Mouse (Mus musculus): ENCODE data around the gene Cntn6. TPM values are rescaled to one million over a fixed set of nuclear protein-coding genes. Genes with fewer than 3 reads are reported as not detected.

The Cntn6 gene
- total RNA-seq, 1 experiment, result not detected

DNA sequence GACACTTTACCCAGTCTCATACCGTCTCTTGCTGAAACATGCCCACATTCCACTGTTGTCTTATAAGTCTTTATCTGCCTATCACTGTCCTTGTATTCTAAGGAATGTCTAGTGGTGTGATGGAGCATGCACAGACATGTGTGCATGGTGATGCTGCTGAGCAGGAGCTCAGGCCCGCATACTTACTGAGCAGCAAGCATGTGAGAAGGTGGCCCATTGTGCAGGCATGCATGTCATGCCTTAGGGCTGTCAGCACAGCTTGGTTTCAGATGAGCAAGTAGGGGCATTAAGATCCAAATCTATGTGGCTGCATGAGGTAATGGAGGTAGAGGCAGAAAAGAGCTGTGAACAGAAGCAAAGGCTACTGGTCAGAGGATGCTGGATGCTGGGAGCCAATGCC is 323.0 kb downstream of the Cntn6 start:
- Histone ChIP-seq H3K4me1 (ENCODE audit: control insufficient read depth in 2 of 2, insufficient read depth in 2 of 2, low read length in 2 of 2, poor library complexity in 1 of 2) (no peaks in the 10 kb centered on the region), H3K4me3 (ENCODE audit: insufficient read depth in 1 of 2, low read depth in 1 of 2, low read length in 2 of 2, poor library complexity in 1 of 2, severe bottlenecking in 1 of 2) (no peak overlapping the region), H3K9me3 (ENCODE audit: control insufficient read depth, insufficient read depth, low read depth, low read length) (no peaks in the 10 kb centered on the region), H3K36me3 (ENCODE audit: control insufficient read depth, insufficient read depth, low read length, poor library complexity, severe bottlenecking) (no peaks in the 10 kb centered on the region), H3K27ac (ENCODE audit: insufficient read depth, low read depth, low read length, poor library complexity, severe bottlenecking) (no peak overlapping the region), H3K9ac (ENCODE audit: insufficient read depth, low read depth, low read length, poor library complexity, severe bottlenecking) (no peak overlapping the region)
- no peak for DNase-seq (ENCODE audit: low read depth, low spot score)
- no peak for TF ChIP-seq ZC3H11A (IDR thresholded peaks at IDR 0.05; ENCODE audit: borderline replicate concordance, low read depth, low read length)
- no peak for TF ChIP-seq MAFK (IDR thresholded peaks at IDR 0.05; ENCODE audit: insufficient read depth, low read depth, low read length)
- TF ChIP-seq CHD2 (IDR thresholded peaks at IDR 0.05; ENCODE audit: low read depth, low read length), result no peak
- TF ChIP-seq ZNF384 (IDR thresholded peaks at IDR 0.05; ENCODE audit: low read depth, low read length), result no peak
- TF ChIP-seq HCFC1 (IDR thresholded peaks at IDR 0.05; ENCODE audit: borderline replicate concordance, insufficient read depth, low read length), result no peak
- in situ Hi-C loops (cut with MboI; ENCODE audit: low sequenced_read_pairs in 2 of 2, unreplicated experiment in 2 of 2), result no loop called here

DNA sequence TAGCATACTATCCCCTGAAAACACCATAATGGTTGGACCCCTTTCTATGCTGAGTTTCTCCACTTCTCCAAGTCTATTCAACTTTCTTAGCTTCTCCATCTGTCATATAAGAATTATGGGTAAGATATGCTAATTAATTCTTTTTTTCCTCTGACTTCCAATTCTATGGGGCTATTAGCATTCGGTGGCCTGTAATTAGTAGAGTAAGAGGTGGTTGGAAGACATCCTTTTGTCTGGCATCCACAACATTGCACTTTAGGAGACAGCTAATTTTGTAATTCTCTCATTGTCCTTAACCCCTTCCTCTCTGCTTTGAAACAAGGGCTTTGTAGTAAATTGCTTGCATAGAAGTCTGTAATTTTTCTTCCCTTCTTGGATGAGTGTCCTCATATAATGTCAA is 387.1 kb downstream of the Cntn6 start:
- no peaks in the 10 kb centered on the region for H3K9me3 ChIP-seq (ENCODE audit: control insufficient read depth, insufficient read depth, low read depth, low read length)
- H3K4me3 ChIP-seq (ENCODE audit: insufficient read depth in 1 of 2, low read depth in 1 of 2, low read length in 2 of 2, poor library complexity in 1 of 2, severe bottlenecking in 1 of 2), result no peak overlapping the region
- H3K4me1 ChIP-seq (ENCODE audit: control insufficient read depth in 2 of 2, insufficient read depth in 2 of 2, low read length in 2 of 2, poor library complexity in 1 of 2), result no peaks in the 10 kb centered on the region
- no peaks in the 10 kb centered on the region for H3K36me3 ChIP-seq (ENCODE audit: control insufficient read depth, insufficient read depth, low read length, poor library complexity, severe bottlenecking)
- no peak for TF ChIP-seq CHD2 (IDR thresholded peaks at IDR 0.05; ENCODE audit: low read depth, low read length)
- no peak for TF ChIP-seq ZNF384 (IDR thresholded peaks at IDR 0.05; ENCODE audit: low read depth, low read length)
- no peak for TF ChIP-seq HCFC1 (IDR thresholded peaks at IDR 0.05; ENCODE audit: borderline replicate concordance, insufficient read depth, low read length)
- TF ChIP-seq ZC3H11A (IDR thresholded peaks at IDR 0.05; ENCODE audit: borderline replicate concordance, low read depth, low read length), result no peak
- H3K9ac ChIP-seq (ENCODE audit: insufficient read depth, low read depth, low read length, poor library complexity, severe bottlenecking), result no peak overlapping the region
- DNase-seq (ENCODE audit: low read depth, low spot score), result no peak
- in situ Hi-C loops (cut with MboI; ENCODE audit: low sequenced_read_pairs in 2 of 2, unreplicated experiment in 2 of 2), result no loop called here
- H3K27ac ChIP-seq (ENCODE audit: insufficient read depth, low read depth, low read length, poor library complexity, severe bottlenecking), result no peak overlapping the region

DNA sequence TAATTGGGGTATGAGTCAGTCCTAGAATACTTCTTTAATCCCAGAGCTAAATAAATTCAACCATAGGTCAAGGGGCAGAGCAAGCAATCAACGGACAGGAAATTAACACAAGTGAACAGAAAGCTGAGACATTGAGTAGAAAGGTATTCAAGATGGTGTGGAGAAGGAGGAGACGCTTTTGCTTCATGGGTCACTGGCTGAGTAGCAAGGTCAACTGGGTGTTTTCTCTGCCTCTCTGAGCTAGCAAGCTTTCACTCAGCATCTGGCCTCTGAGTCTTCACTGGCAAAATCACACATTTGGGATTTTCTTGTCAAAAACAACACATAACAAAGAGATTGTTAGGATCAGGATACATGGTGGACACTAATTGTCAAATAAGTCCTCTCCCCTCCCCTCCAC is 391.4 kb downstream of the Cntn6 start:
- DNase-seq (ENCODE audit: low read depth, low spot score), result no peak
- in situ Hi-C loops (cut with MboI; ENCODE audit: low sequenced_read_pairs in 2 of 2, unreplicated experiment in 2 of 2), result no loop called here
- TF ChIP-seq CHD2 (IDR thresholded peaks at IDR 0.05; ENCODE audit: low read depth, low read length) (no peak), HCFC1 (IDR thresholded peaks at IDR 0.05; ENCODE audit: borderline replicate concordance, insufficient read depth, low read length) (no peak), ZC3H11A (IDR thresholded peaks at IDR 0.05; ENCODE audit: borderline replicate concordance, low read depth, low read length) (no peak), MAFK (IDR thresholded peaks at IDR 0.05; ENCODE audit: insufficient read depth, low read depth, low read length) (no peak), ZNF384 (IDR thresholded peaks at IDR 0.05; ENCODE audit: low read depth, low read length) (no peak)

DNA sequence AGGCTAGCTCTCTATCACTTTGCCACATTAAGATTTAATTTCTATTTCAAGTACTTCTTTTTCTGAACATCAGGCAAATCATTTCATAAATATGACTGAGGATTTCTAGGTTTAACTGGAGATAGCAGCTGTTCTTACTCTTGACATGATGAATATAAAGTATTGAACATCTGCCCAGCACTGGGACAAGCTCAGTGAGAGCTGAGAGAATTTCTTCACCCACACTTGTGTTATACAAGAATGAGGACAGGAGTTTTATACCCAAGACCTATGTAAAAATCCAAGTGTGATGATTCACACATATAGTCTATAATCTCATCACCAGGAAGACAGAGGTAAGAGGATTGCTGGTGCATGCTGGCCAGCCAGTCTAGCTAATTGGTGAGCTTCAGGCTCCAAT is 393.2 kb downstream of the Cntn6 start:
- Histone ChIP-seq H3K9me3 (ENCODE audit: control insufficient read depth, insufficient read depth, low read depth, low read length) (no peaks in the 10 kb centered on the region), H3K36me3 (ENCODE audit: control insufficient read depth, insufficient read depth, low read length, poor library complexity, severe bottlenecking) (no peaks in the 10 kb centered on the region), H3K27ac (ENCODE audit: insufficient read depth, low read depth, low read length, poor library complexity, severe bottlenecking) (no peak overlapping the region), H3K4me1 (ENCODE audit: control insufficient read depth in 2 of 2, insufficient read depth in 2 of 2, low read length in 2 of 2, poor library complexity in 1 of 2) (no peaks in the 10 kb centered on the region), H3K4me3 (ENCODE audit: insufficient read depth in 1 of 2, low read depth in 1 of 2, low read length in 2 of 2, poor library complexity in 1 of 2, severe bottlenecking in 1 of 2) (no peak overlapping the region), H3K9ac (ENCODE audit: insufficient read depth, low read depth, low read length, poor library complexity, severe bottlenecking) (no peak overlapping the region)
- in situ Hi-C loops (cut with MboI; ENCODE audit: low sequenced_read_pairs in 2 of 2, unreplicated experiment in 2 of 2), result no loop called here
- TF ChIP-seq HCFC1 (IDR thresholded peaks at IDR 0.05; ENCODE audit: borderline replicate concordance, insufficient read depth, low read length), result no peak
- TF ChIP-seq MAFK (IDR thresholded peaks at IDR 0.05; ENCODE audit: insufficient read depth, low read depth, low read length), result no peak
- DNase-seq (ENCODE audit: low read depth, low spot score), result no peak

More for the DNA sequence above, 391.4 kb downstream of the Cntn6 start:
- Histone ChIP-seq H3K36me3 (ENCODE audit: control insufficient read depth, insufficient read depth, low read length, poor library complexity, severe bottlenecking) (no peaks in the 10 kb centered on the region), H3K4me1 (ENCODE audit: control insufficient read depth in 2 of 2, insufficient read depth in 2 of 2, low read length in 2 of 2, poor library complexity in 1 of 2) (no peaks in the 10 kb centered on the region), H3K4me3 (ENCODE audit: insufficient read depth in 1 of 2, low read depth in 1 of 2, low read length in 2 of 2, poor library complexity in 1 of 2, severe bottlenecking in 1 of 2) (no peak overlapping the region), H3K9me3 (ENCODE audit: control insufficient read depth, insufficient read depth, low read depth, low read length) (no peaks in the 10 kb centered on the region), H3K9ac (ENCODE audit: insufficient read depth, low read depth, low read length, poor library complexity, severe bottlenecking) (no peak overlapping the region), H3K27ac (ENCODE audit: insufficient read depth, low read depth, low read length, poor library complexity, severe bottlenecking) (no peak overlapping the region)

DNA sequence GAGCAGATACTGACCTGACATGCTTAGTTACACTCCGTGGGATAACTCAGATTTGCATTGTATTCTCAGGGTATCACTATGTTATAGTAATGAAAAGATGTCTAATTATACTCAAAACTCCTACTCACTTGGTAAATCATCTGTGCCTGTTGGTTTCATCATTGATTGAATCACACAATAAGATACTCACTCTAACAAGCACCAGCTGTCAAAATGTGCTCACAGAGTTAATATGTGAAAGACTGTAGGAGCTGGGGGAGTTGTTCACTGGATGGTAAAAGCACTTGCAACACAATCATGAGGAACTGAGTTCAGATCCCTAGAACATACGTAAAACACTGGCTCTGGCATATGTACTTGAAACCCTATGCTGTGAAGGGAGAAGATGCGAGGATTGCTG is 398.5 kb downstream of the Cntn6 start:
- no peak for TF ChIP-seq CHD2 (IDR thresholded peaks at IDR 0.05; ENCODE audit: low read depth, low read length)
- TF ChIP-seq HCFC1 (IDR thresholded peaks at IDR 0.05; ENCODE audit: borderline replicate concordance, insufficient read depth, low read length), result no peak
- TF ChIP-seq ZNF384 (IDR thresholded peaks at IDR 0.05; ENCODE audit: low read depth, low read length), result no peak
- no peak for TF ChIP-seq MAFK (IDR thresholded peaks at IDR 0.05; ENCODE audit: insufficient read depth, low read depth, low read length)
- TF ChIP-seq ZC3H11A (IDR thresholded peaks at IDR 0.05; ENCODE audit: borderline replicate concordance, low read depth, low read length), result no peak
- Histone ChIP-seq H3K27ac (ENCODE audit: insufficient read depth, low read depth, low read length, poor library complexity, severe bottlenecking) (no peak overlapping the region), H3K4me1 (ENCODE audit: control insufficient read depth in 2 of 2, insufficient read depth in 2 of 2, low read length in 2 of 2, poor library complexity in 1 of 2) (no peaks in the 10 kb centered on the region), H3K4me3 (ENCODE audit: insufficient read depth in 1 of 2, low read depth in 1 of 2, low read length in 2 of 2, poor library complexity in 1 of 2, severe bottlenecking in 1 of 2) (no peak overlapping the region), H3K9me3 (ENCODE audit: control insufficient read depth, insufficient read depth, low read depth, low read length) (no peaks in the 10 kb centered on the region), H3K36me3 (ENCODE audit: control insufficient read depth, insufficient read depth, low read length, poor library complexity, severe bottlenecking) (no peaks in the 10 kb centered on the region), H3K9ac (ENCODE audit: insufficient read depth, low read depth, low read length, poor library complexity, severe bottlenecking) (no peak overlapping the region)
- in situ Hi-C loops (cut with MboI; ENCODE audit: low sequenced_read_pairs in 2 of 2, unreplicated experiment in 2 of 2), result no loop called here
- no peak for DNase-seq (ENCODE audit: low read depth, low spot score)

Data from ES-E14 (cell line).